Mouse (Mus musculus) cerebellum, adult 11-12 months (tissue): ENCODE data around the gene Gpr62.
A peak's percentile ranks its signal among the peaks of the same experiment; 100 is the strongest.
"Not testable (repeated sequence)": the region's sequence is repeated elsewhere in the genome, so short reads cannot be mapped to it uniquely, and the experiment has no call there.

ENCODE experiments used
- DNase-seq: peaks from one replicate; pipeline ENCODE4 v3.0.0; 2022

Gpr62 gene

GRCm38 (mm10) chr9:106465571-106466200 lies at the start of gene Gpr62:
Gpr62 (minus strand) TSS chr9:106465938.
- DNase-seq: peak; percentile 92

GRCm38 (mm10) chr9:106514273-106514672 lies 48.5 kb upstream of the Gpr62 start, which contains the start of gene Iqcf5:
Iqcf5 (plus strand) TSS chr9:106514573.
- no peak for DNase-seq

GRCm38 (mm10) chr9:106513566-106513965 lies 47.8 kb upstream of the Gpr62 start:
- DNase-seq: no peak

- no peak for DNase-seq
Measured at GRCm38 (mm10) chr9:106512729-106513450, 47.2 kb upstream of the Gpr62 start.

- no peak for DNase-seq
Measured at GRCm38 (mm10) chr9:106509356-106509755, 43.6 kb upstream of the Gpr62 start.

- DNase-seq: no peak
Measured at GRCm38 (mm10) chr9:106504246-106504645, 38.5 kb upstream of the Gpr62 start.

- no peak for DNase-seq
Measured at GRCm38 (mm10) chr9:106501846-106502245, 36.1 kb upstream of the Gpr62 start.

- no peak for DNase-seq
Measured at GRCm38 (mm10) chr9:106499667-106500066, 33.9 kb upstream of the Gpr62 start, which contains the start of gene Iqcf1. Iqcf1 (plus strand) TSS chr9:106499967.

- not testable (repeated sequence) for DNase-seq
Measured at GRCm38 (mm10) chr9:106487602-106488001, 21.9 kb upstream of the Gpr62 start.

- DNase-seq: no peak
Measured at GRCm38 (mm10) chr9:106485076-106485475, 19.3 kb upstream of the Gpr62 start.

- DNase-seq: no peak
Measured at GRCm38 (mm10) chr9:106483606-106484005, 17.9 kb upstream of the Gpr62 start.

- DNase-seq: no peak
Measured at GRCm38 (mm10) chr9:106483136-106483535, 17.4 kb upstream of the Gpr62 start.

GRCm38 (mm10) chr9:106482578-106483115 lies 16.9 kb upstream of the Gpr62 start:
- DNase-seq: no peak

GRCm38 (mm10) chr9:106481676-106482075 lies 15.9 kb upstream of the Gpr62 start:
- no peak for DNase-seq

GRCm38 (mm10) chr9:106481075-106481474 lies 15.3 kb upstream of the Gpr62 start:
- DNase-seq: no peak

- peak; percentile 24 for DNase-seq
Measured at GRCm38 (mm10) chr9:106480541-106480940, 14.8 kb upstream of the Gpr62 start.

- DNase-seq: no peak
Measured at GRCm38 (mm10) chr9:106478101-106478500, 12.4 kb upstream of the Gpr62 start.

- no peak for DNase-seq
Measured at GRCm38 (mm10) chr9:106477649-106478048, 11.9 kb upstream of the Gpr62 start.

- DNase-seq: peak; percentile 100
Measured at GRCm38 (mm10) chr9:106476924-106477484, 11.3 kb upstream of the Gpr62 start, which contains the start of gene Parp3. Parp3 (minus strand) TSS chr9:106476949.

GRCm38 (mm10) chr9:106476002-106476923 lies 10.5 kb upstream of the Gpr62 start:
- peak; percentile 73 for DNase-seq

- peak; percentile 46 for DNase-seq
Measured at GRCm38 (mm10) chr9:106475663-106476001, 9.9 kb upstream of the Gpr62 start, which contains the start of gene Rrp9. Rrp9 (plus strand) TSS chr9:106475963.

GRCm38 (mm10) chr9:106475046-106475445 lies 9.3 kb upstream of the Gpr62 start:
- peak; percentile 76 for DNase-seq
